Mouse (Mus musculus) urinary bladder, adult 18-20 months (tissue): ENCODE results near the gene Rab25.

Experiments used
- DNase-seq, 2 experiments: peaks; one replicate each; pipeline ENCODE4 v3.0.0; 2022; ENCODE audit warnings: low spot score in 2 of 2, mixed read lengths in 2 of 2

The Rab25 gene

GRCm38 (mm10) chr3:88567892-88568291 is 19.8 kb upstream of the Rab25 start:
- DNase-seq, result no peak

DNA sequence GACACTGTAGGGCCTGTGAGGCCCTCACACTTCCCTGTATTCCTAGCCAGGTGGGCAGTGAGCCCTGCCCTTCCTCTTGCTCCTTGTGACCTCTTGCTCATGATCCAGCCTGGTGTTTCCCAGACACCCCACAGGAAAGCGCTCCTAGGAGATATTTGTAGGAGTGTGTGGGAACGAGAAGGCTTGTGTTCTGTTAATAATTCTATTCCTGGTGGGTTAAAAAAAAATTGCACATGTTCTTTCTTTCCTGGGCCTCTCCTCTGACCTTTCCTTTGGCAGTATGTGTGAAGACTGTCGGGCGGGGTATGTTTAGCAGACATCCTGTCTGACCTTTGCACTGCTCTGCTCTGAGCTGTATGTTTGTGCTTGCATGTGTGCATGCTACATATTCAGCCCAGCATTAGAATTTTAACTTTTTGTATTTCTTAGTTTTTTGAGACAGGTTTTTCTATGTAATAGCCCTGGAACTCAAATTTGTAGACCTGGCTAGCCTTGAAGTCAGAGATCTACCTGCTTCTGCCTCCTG is 18.5 kb upstream of the Rab25 start:
- no peak for DNase-seq

DNA sequence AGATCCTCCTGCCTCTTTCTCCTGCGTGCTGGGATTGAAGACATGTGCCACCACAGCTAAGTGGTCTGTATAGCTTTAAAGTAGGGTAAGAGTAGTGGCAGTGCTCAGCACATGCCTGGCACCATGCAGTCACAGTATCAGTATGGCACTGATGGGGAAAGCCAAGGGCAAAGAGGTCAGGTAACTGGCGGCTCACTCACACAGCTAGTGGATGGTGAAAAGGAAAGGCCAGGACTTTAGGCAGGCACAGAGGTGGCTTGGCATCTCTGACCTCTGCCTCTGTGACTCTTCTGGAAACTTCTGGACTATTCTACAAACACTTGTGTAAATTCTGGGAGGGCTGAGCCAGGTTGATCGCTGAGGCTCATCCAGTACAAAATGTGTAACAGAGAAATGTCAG is 18.0 kb upstream of the Rab25 start:
- DNase-seq, result no peak

GRCm38 (mm10) chr3:88563966-88564365 is 15.9 kb upstream of the Rab25 start:
- DNase-seq, result no peak

GRCm38 (mm10) chr3:88563442-88563841 is 15.3 kb upstream of the Rab25 start:
- DNase-seq, result no peak

DNA sequence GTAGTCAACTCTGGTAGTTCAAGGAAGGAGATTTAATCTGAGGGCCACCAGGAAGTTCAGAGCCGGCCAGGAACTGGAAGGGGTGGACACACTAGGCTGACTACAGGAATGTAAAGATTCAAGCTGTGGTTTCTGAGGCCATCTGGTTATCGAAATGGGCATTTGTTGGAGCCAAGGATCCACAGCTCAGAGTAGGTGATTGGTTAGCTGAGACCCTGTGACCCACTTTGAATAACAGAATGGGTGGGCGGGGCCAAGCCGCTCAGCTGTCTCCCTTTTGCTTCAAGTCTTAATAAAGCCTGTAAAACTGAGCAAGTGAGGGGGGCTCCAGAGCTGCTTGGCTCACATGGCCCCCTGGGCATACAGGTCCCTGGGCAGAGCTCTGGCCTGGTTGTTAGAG is 13.9 kb upstream of the Rab25 start:
- DNase-seq, result no peak

DNA sequence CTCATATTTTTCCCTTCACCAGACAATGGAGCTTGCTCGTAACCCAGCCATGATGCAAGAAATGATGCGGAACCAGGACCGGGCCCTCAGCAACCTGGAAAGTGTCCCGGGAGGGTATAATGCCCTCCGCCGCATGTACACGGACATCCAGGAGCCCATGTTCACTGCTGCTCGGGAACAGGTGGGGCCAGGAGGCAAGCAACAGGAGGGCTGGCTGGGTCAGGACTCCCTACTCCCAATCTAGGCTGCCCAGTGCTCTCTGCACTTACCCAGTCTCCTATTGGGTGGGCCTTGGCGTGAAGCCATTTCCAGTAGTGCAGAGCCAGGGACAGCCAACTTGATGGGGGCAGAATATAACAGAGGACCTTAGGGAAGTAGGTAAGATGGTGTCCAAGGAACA is 11.5 kb upstream of the Rab25 start:
- DNase-seq, result no peak

DNA sequence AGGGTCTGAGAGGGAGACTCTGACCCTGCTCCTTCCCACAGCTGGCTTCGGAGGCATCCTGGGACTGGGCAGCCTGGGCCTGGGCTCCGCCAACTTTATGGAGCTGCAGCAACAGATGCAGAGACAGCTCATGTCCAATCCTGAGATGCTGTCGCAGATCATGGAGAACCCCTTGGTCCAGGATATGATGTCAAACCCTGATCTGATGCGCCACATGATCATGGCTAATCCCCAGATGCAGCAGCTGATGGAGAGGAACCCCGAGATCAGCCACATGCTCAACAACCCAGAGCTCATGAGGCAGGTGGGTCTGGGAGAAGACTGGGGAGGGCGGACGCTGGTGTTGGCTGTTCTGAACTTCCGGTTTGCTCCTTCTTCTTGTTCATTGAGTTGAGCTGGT is 8.5 kb upstream of the Rab25 start:
- no peak for DNase-seq

DNA sequence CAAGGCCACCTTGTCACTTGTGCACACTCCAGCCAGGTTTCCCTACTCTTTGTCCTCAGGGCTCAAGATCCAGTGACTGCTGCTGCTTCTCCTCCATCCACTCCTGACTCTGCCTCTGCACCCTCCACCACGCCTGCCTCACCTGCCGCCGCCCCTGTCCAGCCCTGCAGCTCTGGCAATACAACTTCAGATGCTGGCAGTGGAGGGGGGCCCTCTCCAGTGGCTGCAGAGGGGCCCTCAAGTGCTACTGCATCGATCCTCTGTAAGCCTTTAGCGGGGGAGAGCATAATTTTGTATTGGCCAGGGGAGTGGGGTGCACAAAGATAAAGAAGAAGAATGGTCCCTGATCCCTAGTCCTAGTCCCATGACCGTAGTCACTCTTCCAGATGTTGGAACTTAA is 7.6 kb upstream of the Rab25 start:
- DNase-seq, result no peak

DNA sequence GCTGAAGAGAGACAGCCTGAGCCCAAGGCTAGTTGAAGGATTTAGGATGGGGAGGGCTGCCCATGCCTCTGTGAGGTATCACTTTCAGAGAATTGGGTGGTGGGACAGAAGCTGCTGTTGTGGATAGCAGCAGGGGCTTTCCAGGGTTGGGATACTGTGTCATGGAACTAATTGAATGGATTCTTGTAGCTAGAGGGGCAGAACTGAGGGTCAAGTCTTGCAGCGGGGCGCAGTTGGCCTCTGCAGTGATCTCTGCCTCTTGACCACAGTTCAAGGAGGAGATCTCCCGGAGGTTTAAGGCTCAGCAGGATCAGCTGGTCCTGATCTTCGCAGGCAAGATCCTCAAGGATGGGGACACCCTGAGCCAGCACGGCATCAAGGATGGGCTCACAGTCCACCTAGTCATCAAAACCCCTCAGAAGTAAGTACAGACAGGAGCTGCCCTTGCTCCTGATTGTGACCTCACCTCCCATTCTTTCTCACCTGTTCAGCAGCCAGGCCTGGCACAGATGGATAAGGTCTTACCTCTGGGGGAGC is 7.0 kb upstream of the Rab25 start:
- DNase-seq, result no peak

GRCm38 (mm10) chr3:88553880-88554586 is 5.9 kb upstream of the Rab25 start:
- DNase-seq, result no peak

GRCm38 (mm10) chr3:88553525-88553879 is 5.4 kb upstream of the Rab25 start, which contains the start of gene Ubqln4:
TSS of gene Ubqln4 (plus strand) at chr3:88553758.
- DNase-seq, result peak; percentile 88 to 90

GRCm38 (mm10) chr3:88552676-88553524 is 4.8 kb upstream of the Rab25 start, which contains the start of gene Lamtor2:
TSS of gene Lamtor2 (minus strand) at chr3:88553074.
- peak; percentile 92 to 98 for DNase-seq

DNA sequence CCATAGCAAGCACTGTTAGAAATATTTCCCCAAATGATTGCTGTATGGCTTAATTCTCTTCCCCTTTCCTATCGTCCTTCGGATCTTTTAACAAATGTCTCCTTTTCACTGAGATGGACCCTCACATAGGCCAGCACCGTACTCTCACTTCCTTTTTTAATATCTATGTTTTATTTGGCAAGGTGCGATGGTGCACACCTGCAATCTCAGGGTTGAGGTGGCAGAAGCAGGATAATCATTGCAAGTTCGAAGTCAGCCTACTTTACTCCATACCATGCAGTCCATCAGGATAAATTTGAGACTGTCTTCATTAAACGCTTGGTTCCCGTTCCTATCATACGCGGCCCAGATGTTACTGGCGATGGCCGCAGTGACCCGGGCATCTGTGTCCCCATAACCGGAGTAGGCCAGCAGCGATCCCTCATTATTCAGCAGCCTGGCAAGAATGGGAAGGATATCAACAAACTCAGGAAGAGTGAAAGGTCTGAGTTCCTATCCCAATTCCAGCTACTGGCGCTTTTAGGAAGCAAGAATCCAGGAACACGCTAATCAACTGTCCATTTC is 4.1 kb upstream of the Rab25 start:
- no peak for DNase-seq

- no peak for DNase-seq
Measured at GRCm38 (mm10) chr3:88551586-88551985, 3.5 kb upstream of the Rab25 start.

DNA sequence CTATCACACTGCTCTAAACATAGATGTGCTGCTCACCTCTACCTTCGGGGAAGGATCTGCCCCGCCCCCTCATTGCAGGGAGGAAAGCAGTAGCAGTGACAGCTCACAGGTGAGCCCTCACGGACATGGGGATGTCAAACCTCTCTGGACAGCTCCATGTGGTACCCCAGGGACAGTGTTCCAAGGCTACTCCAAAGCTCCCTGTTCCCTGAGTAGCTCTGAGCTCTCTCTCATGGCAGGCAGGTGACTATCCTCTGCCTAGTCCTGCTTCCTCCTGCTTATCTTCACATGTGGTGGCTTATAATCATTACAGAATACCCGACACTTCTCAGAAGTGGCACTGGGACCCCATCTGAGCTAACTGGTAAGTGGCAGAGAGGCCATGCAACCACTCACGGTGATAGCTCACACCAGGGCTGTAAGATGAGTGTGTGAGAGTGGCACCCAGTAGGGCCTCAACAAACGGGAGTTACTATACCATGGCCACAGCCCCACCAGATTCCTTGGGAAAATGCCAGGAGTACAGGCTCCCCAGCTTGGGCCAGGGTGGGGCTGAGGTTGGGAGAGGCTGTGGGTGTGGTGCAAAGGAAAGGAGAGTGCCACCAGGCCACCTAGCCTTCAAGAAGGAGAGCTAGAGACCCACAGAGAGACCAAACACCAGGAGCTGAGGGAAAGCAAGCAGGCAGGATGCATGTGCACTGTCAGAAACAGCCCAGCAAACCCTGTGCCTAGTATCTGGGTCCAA is 1.3 kb downstream of the Rab25 start:
- DNase-seq, result no peak

DNA sequence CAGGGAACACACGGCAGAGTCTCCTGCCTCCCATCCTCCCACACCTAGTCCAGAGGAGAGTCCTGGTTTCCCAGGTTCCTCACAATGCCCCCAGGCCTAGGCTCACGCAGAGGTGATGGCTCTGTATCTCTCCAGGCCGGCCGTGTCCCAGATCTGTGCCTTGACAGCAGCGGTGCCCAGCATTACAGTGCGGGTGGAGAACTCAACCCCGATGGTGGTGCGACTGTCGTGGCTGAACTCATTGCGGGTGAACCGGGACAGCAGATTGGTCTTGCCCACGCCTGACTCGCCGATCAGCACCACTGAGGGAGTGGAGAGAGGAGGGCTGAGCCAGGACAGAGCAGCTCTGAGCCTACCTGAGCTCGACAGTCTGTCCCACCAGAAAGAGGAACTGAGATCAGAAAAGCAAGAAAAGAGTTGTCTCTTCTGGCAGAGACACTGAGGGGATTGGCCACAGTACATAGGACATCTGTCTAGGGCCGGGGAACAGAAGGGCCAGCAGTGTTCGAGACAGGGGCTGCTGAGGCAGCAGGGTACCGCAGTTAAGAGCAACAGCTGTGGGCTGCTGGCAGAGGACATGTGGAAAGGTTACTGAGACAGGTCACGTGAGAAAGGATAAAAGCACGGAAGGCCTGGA is 3.0 kb downstream of the Rab25 start:
- no peak for DNase-seq

DNA sequence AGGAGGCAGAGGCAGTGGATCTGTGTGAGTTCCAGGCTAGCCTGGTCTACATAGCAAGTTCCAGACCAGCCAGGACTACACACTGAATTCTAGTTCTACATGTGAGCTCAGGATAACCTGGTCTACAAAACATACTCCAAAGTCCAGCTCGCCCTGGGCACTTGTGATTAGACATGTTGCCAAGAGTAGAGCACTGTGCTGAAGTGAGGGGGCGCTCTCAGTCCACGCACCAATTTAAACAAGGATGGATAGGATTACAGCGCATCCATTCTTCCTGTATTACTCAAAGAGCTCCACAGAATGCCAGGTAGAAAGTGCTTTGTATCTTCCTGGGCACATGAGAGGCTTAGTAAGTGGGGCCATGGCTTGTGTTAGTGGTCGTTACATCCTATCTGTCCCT is 3.6 kb downstream of the Rab25 start:
- DNase-seq, result no peak

- no peak for DNase-seq
Measured at GRCm38 (mm10) chr3:88543651-88544410, 4.3 kb downstream of the Rab25 start.

GRCm38 (mm10) chr3:88543174-88543573 is 4.9 kb downstream of the Rab25 start:
- no peak for DNase-seq
